Mouse (Mus musculus): ENCODE data around the gene Hscb.

- TF ChIP-seq CTCF (IDR thresholded peaks at IDR 0.05; ENCODE audit: low read depth, low read length) (no peak), GATA1 (IDR thresholded peaks at IDR 0.05; ENCODE audit: borderline replicate concordance, low read length) (no peak), GATA2 (IDR thresholded peaks at IDR 0.05; ENCODE audit: borderline replicate concordance, low read depth, low read length) (no peak), POLR2AphosphoS5 (IDR thresholded peaks at IDR 0.05; ENCODE audit: insufficient replicate concordance, low read depth, low read length) (no peak), TAL1 (conservative IDR thresholded peaks at IDR 0.05; ENCODE audit: low read depth, low read length) (no peak)
Measured at GRCm38 (mm10) chr5:110806154-110806553, 33.4 kb downstream of the Hscb start.
